Mouse (Mus musculus) testis, adult 2 months (tissue): ENCODE measurements around the gene Pex14. TPM values are rescaled to one million over a fixed set of nuclear protein-coding genes. Genes with fewer than 3 reads are reported as not detected.

ENCODE experiments used
- H3K27ac ChIP-seq: fragments of 200-500 bp; 2 replicates; pipeline ENCODE4 v1.5.1; 2012; ENCODE audit warnings: low read depth, low read length; ENCODE audit not compliant: control insufficient read depth, insufficient read depth
- H3K27me3 ChIP-seq: fragments of 200-500 bp; 2 replicates; pipeline ENCODE4 v1.6.1; 2012; ENCODE audit warnings: mild to moderate bottlenecking, low read length, moderate library complexity; ENCODE audit not compliant: control insufficient read depth, insufficient read depth
- H3K36me3 ChIP-seq: fragments of 200-500 bp; 2 replicates; pipeline ENCODE4 v1.6.1; 2012; ENCODE audit warnings: mild to moderate bottlenecking, low read length; ENCODE audit not compliant: control insufficient read depth, insufficient read depth
- H3K4me1 ChIP-seq: fragments of 200-500 bp; 2 replicates; pipeline ENCODE4 v1.6.1; 2012; ENCODE audit warnings: low read length; ENCODE audit not compliant: control insufficient read depth, insufficient read depth
- H3K4me3 ChIP-seq: fragments of 200-500 bp; 2 replicates; pipeline ENCODE4 v1.5.1; 2012; ENCODE audit warnings: low read depth, mild to moderate bottlenecking, low read length, moderate library complexity, mixed read lengths; ENCODE audit not compliant: control insufficient read depth
- CTCF ChIP-seq: fragments of 200-500 bp; IDR thresholded peaks from 2 replicates; pipeline ENCODE4 v1.5.1; 2012; ENCODE audit warnings: low read depth, mild to moderate bottlenecking, inconsistent platforms, low read length, moderate library complexity; ENCODE audit not compliant: control insufficient read depth, insufficient read depth, insufficient replicate concordance
- POLR2A ChIP-seq: fragments of 200-500 bp; IDR thresholded peaks from 2 replicates; pipeline ENCODE4 v1.6.1; 2012; ENCODE audit warnings: low read depth, mild to moderate bottlenecking, inconsistent platforms, low read length, moderate library complexity; ENCODE audit not compliant: control insufficient read depth
- polyA plus RNA-seq: library from polyadenylated mRNA; depleted of rRNA; stranded (reverse); fragments of >200 nt; gene quantifications from 2 replicates; pipeline ENCODE4 v1.2.3, GENCODE M21; 2012

The Pex14 gene
- polyA plus RNA-seq, 1 experiment: 22.9 TPM

DNA sequence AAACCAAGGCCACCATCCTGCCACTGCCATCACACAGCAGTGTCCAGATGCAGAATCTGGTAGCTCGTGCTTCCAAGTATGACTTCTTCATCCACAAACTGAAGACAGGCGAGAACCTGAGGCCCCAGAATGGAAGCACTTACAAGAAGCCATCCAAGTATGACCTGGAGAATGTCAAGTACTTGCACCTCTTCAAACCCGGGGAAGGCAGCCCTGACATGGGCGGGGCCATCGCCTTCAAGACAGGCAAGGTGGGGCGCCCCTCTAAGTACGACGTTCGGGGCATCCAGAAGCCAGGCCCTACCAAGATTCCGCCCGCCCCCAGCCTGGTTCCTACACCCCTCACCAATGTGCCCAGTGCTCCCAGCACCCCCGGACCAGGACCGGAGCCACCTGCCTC, 166.6 kb downstream of the Pex14 start:
- H3K27ac ChIP-seq: no peak overlapping the region
- H3K4me1 ChIP-seq: no peaks in the 10 kb centered on the region
- no peaks in the 10 kb centered on the region for H3K36me3 ChIP-seq
- H3K27me3 ChIP-seq: no peaks in the 10 kb centered on the region
- no peak overlapping the region for H3K4me3 ChIP-seq
- TF ChIP-seq POLR2A (no peak), CTCF (no peak)

- TF ChIP-seq CTCF (no peak), POLR2A (no peak)
- Histone ChIP-seq H3K4me3 (no peak overlapping the region), H3K4me1 (no peaks in the 10 kb centered on the region), H3K27me3 (no peaks in the 10 kb centered on the region), H3K36me3 (no peaks in the 10 kb centered on the region), H3K27ac (no peak overlapping the region)
These were observed 168.9 kb downstream of the Pex14 start for GRCm38 (mm10) chr4:148930721-148931229.

- H3K4me3 ChIP-seq: no peak overlapping the region
- H3K4me1 ChIP-seq: no peaks in the 10 kb centered on the region
- H3K27ac ChIP-seq: no peak overlapping the region
- no peak for TF ChIP-seq POLR2A
- no peak for TF ChIP-seq CTCF
- H3K27me3 ChIP-seq: no peaks in the 10 kb centered on the region
- no peaks in the 10 kb centered on the region for H3K36me3 ChIP-seq
These were observed 170.8 kb downstream of the Pex14 start for GRCm38 (mm10) chr4:148928876-148929275.

DNA sequence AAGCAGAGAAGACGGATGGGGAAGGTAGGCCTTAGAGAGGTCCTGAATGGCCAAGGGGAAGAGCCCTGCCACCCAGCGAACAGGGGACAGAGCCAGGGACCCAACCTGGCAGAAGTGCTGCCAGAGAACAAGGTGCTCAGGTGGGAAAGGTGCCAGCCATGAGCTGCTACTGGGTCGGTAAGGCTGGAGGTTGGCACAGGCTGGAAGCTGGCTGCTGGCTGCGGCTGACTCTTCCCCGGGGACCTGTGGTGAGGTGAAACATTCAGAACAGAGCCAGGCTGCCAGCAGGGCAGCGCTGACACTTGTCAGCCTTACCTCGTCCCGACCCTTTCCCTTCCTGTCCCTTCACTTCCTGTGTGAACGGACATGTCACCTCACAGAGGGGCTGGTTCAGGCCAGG, 171.4 kb downstream of the Pex14 start:
- H3K4me3 ChIP-seq: no peak overlapping the region
- H3K27me3 ChIP-seq: no peaks in the 10 kb centered on the region
- no peaks in the 10 kb centered on the region for H3K4me1 ChIP-seq
- H3K27ac ChIP-seq: no peak overlapping the region
- TF ChIP-seq CTCF (no peak), POLR2A (no peak)
- H3K36me3 ChIP-seq: no peaks in the 10 kb centered on the region

DNA sequence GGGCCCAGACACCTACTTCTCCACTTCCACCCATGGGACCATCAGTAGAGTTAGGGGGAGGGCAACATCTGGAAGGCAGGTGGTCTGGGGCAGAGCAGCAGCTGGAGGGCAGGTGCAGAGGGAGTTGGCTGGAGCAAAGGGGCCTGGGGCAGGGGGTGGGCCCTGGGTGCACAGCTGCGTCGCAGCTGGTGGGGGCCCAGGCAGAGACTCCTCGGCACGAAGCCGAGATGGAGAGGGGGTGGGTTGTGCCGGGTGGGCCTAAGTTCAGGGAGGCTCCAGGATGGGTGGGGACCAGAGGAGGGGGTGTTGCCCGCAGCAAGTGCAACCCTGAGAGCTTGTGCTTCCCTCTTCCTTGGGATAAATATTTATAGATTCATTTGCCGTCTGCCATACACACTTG, 173.2 kb downstream of the Pex14 start:
- TF ChIP-seq POLR2A (no peak), CTCF (no peak)
- H3K27me3 ChIP-seq: no peaks in the 10 kb centered on the region
- no peak overlapping the region for H3K4me3 ChIP-seq
- H3K27ac ChIP-seq: no peak overlapping the region
- peaks cover 4% of the 10 kb centered on the region for H3K4me1 ChIP-seq
- no peaks in the 10 kb centered on the region for H3K36me3 ChIP-seq

DNA sequence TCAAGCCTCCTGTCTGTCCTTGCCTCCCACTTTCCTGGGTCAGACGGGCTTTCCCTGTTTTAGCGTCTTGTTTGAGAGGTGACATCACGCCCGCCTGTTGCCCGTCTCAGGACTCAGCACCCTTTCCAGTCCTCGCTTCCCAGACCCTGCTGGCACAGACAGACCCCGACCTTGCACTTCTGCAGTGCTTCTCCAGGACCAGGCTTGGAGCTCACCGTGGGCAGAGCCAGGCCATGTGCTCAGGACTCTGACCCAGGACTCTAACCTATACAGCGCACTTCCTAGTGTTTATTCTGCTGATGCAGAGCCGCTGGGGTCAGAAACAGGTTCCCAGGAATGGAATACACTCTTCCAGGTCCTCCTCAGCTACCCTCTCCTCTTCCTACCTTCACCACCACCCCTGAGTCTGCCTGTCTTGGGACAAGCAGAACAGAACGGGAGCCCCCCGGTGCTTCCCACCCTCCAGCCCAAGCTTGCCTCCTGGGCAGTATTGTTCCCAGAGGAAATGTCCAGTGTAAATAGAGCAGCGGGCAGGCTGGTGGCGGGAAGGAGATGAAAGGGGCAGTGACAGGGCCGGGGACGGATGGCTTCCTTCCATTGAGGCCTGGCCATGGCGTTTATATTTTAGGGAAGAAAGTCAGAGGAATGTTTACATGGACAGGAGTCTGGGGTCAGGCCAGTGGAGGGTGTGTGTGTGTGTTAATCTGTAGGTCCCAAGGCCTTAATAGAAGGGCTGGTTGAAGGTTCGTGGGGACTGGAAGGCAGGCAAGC, 173.9 kb downstream of the Pex14 start:
- Histone ChIP-seq H3K4me1 (peaks cover 4% of the 10 kb centered on the region), H3K27me3 (no peaks in the 10 kb centered on the region), H3K4me3 (no peak overlapping the region), H3K36me3 (no peaks in the 10 kb centered on the region), H3K27ac (no peak overlapping the region)
- TF ChIP-seq POLR2A (no peak), CTCF (no peak)

DNA sequence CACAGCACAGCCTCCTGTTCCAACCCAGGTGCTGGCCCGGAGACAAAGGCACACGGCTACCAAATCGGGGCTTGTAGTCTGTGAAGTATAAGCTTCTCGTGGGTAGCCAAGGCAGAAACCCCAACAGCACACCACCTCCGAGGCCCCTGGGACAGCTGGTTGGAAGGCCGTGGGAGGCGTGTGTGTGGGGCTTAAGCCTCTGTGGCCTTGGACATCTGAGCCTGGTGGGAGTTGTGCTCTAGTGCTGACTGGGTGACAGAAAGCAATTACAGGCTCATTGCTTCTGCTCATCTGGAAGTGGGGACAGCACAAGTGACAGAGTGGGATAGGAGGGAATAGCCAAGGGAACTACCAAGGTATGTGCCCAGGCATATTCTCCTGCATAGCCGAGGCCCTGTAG, 175.7 kb downstream of the Pex14 start:
- no peaks in the 10 kb centered on the region for H3K27me3 ChIP-seq
- H3K27ac ChIP-seq: no peak overlapping the region
- no peak overlapping the region for H3K4me3 ChIP-seq
- no peaks in the 10 kb centered on the region for H3K36me3 ChIP-seq
- peaks cover 4% of the 10 kb centered on the region for H3K4me1 ChIP-seq
- TF ChIP-seq CTCF: no peak
- TF ChIP-seq POLR2A: no peak

DNA sequence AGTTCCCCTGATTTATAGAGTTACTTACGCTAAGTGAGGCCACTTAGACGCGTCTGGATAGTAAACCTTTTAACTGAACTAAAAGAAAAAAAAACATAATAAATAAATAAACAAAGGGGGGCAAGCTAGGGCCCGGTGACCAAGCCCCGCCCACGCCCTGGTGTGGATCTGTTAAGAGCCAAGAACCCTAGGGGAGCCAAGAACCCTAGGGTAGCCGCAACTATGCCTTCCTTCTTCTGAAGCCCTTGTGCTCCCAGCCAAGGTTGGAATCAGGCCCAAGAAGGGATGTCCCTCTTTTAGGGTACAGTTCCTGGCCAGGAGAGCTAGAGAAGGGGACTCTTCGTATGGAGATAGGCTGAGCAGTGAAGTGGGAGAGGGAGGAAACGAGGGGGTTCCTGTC, 176.3 kb downstream of the Pex14 start:
- H3K36me3 ChIP-seq: no peaks in the 10 kb centered on the region
- H3K27ac ChIP-seq: no peak overlapping the region
- peaks cover 4% of the 10 kb centered on the region for H3K4me1 ChIP-seq
- H3K4me3 ChIP-seq: no peak overlapping the region
- TF ChIP-seq CTCF (no peak), POLR2A (no peak)
- H3K27me3 ChIP-seq: no peaks in the 10 kb centered on the region
